Mouse (Mus musculus): ENCODE results near the gene Dgki.
"Not testable (repeated sequence)": the region's sequence is repeated elsewhere in the genome, so short reads cannot be mapped to it uniquely, and the experiment has no call there.

Dgki gene

DNA sequence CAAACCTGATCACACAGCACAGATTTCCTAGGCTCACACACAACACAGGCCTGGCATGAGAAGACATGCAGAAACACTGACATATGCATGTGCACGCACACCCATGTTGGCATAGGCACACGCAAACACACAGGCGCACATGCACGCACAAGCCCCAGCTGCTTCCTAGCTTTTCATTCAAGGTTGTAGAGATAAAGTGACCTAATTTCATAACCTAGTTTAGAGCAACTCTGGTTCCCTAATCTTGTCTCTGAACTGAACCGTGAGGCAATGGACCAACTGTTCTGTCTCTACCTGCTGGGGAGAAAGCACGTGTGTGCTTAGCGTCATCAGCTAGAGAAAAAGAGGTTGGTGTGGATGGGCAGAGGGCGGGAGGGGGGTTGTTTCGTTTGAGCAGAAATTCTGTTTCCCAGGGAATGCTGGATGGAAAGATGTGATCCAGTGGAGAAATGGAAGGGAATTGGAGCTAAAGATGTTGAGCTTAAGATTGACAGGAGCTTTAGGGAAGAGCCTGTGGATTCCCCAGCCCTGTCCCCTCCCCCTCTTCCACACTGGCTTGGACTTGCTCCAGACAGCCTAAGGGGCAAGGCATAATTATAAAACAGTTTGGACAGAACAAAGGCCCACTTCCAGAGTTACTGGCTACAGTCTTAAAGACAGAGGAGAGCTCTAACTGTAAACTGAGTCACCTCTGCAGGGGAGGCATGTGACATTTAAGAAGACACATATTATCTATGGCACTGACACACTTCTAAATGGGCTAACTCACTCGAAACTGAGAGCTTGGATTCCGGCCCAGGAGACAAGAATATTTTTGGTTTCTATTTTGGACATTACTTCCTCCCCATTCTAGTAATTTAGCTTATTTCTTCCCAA, 156.8 kb downstream of the Dgki start:
- peak; percentile 45 for DNase-seq

- no peak for DNase-seq
Measured at GRCm38 (mm10) chr6:37138816-37139215, 161.2 kb downstream of the Dgki start.

GRCm38 (mm10) chr6:37131257-37131656, 168.7 kb downstream of the Dgki start:
- DNase-seq: no peak

DNA sequence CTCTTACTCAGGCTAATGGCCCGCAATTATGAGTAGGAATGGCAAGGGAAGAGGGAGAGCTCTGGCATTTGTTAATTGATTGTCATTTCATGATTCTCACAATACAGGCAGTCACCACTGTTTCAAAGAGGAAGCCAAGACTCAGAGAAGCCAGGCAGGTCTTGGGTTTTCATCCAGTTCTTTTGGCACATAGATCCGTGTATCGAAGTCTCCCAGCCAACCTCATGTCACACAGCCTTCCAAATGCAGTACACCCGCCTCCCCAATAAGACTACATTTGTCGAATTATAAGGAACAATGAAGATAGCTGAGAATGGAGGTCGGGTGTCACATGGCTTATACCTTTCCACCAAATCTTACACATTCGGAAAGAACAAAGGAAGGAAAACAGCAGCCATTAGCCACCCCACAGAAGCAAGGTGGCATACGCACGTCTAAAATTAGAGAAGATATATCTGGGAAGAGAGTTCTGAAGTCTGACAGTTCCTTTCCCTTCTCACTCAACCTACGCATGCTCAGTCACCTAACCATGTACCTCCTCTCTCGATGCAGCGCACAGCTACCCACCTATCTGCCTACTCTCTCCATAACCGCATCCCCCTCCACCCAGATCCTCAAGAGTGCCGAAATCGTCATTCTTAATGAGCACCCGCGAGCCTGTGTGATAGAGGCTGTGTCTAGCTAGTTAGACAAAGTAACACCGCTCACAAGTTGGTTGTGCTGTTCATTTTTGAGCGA, 179.4 kb downstream of the Dgki start:
- no peak for DNase-seq

- DNase-seq: no peak
Measured at GRCm38 (mm10) chr6:37119205-37119604, 180.8 kb downstream of the Dgki start.

GRCm38 (mm10) chr6:37113048-37113447, 186.9 kb downstream of the Dgki start:
- no peak for DNase-seq

DNA sequence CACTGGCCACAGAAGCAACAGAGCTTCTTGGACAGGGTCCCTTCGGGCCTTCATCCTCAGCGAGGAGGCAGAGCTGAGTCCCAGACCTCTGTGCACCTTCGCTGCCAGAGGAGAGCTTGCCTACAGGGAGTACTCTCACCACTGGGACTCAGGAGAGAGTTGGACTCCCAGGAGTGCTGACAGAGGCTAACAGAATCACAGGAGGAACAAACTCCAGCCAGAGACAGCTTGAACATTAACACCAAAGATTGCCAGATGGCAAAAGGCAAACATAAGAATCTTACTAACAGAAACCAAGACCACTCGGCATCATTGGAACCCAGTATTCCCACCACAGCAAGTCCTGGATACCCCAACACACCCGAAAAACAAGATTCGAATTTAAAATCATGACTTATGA, 193.7 kb downstream of the Dgki start:
- DNase-seq: not testable (repeated sequence)

DNA sequence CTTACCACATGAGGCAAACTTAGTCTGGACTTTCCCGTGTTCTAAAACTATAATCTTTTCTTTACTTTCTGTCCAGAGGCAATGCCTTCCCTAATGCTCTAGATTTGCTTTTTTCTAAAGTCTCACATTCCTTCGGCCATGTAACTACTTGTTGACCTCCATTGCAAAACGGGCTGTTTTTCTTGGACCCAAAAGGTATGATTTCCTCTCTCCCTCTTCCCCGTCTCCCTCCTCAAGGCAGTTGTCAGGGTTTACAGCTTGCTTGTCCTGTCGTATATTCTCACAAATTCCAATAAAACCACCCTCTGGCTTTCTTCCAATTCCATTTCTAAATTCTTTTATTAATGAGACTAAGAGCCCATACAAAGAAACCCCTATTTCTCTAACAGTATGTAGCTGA, 199.6 kb downstream of the Dgki start:
- DNase-seq: no peak

DNA sequence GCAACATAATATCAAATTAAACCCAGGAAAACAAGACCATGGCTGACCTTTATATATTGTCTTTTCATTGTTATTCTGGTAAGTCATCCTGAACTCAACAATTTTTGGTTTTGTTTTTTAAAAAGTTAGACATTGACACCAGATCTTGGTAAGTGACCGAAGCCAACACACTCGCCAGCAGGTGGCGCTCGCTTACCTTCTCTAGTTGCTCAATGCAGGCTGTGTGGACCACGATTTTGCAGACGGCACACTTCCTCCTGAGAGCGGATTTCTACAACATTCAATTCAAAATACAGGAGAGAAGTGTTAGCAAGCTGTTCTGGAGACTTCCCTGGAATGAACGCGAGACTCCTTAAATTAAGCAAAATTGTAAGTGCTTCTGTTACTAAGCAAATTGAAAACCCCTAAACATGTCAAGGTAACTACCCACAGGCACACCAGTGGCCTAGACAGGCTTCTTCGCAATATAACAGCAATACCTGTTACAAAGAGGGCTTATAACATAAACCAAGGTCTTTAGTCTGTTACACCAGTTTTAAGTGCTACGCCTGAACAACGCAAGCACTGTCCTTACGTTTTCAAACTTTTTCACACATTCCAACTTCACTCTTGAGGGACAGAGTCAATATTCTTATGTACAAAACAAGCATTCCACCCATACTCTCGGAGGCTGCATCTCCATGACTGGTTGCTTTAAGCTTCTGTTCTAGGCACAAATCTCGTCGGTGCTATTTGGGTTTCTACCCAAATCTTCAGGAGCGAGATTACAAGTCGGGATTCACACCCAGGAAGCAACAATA, 202.4 kb downstream of the Dgki start:
- DNase-seq: peak; percentile 61

- no peak for DNase-seq
Measured at GRCm38 (mm10) chr6:37096840-37097305, 203.1 kb downstream of the Dgki start.

DNA sequence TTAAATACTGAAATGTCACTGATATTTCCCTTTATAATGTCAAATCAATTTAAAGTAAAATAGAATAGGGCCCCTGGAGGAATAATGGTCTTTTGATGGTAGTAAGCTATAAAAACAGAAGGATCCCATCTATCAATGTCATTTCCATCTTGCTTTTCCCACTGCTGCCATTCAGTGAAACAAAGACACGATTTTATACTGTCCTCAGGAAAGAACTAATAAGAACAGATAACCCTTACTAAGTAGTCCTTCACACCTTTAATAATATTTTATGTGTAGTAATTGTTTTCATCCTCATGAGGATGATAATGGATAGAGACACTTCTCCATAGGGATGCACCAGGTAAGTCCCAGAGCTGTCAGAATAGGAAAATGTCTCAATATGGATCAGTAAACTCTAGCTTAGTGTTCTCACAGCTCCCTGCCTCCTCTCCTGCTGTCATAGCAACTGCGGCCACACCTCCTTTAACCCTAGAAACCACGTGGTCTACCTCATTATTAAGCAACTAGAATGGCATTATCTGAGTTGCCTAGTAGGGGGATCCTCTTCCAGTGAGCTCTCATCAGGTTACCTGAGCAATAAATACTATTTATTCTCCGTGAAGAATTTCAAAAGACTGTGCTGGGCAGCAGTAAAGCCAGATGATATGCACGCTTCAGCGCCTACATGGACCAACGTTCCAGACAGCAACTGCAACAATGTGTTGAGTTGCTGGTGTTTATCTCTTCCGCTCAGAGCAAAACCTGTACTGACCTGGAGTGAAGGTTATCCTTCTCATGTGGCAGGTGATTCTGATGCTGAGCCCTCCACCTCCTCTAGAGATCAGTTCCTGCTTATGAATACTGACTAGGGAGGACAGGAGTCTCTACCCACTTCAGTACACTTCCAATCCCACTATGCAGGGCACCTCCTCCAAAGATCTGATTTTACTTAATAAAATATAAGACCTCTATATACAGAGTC, 210.6 kb downstream of the Dgki start:
- no peak for DNase-seq

GRCm38 (mm10) chr6:37082990-37083389, 217.0 kb downstream of the Dgki start:
- no peak for DNase-seq

GRCm38 (mm10) chr6:37072401-37073016, 227.5 kb downstream of the Dgki start:
- DNase-seq: no peak

DNA sequence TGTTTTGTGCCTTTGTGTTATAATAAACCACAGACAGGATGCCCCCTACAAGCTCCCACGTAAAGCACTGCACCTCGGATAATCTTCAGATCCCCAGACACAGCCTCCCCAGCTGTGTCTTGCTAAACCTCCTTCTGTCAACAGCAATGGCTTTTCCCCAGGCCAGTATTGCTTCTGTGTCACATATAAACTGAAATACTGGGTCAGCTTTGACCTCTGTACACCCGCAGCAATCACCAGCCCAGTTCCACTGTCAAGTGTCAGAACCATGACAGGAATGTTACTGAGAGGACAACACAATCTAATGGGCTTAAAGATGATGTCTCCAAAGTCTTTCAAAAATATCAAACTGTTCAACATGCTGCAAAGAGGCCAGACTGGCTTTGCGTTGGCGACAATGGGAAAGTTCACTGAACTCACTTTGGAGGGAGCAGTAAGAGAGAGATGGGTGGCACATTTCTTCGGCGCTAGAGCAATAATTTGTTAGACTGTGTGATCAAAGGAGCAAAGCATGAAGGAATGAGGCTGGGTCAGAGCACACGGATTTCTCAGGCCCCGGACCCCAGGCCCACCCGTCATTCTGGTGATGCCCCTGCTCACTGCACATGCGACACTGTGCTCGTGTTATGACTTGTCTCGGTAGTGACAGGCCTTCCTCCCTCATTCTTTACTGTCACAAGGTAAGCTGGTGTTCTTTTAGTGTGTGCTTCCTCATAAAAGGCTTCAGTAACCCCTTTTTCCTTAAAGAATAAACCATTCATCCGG, 230.0 kb downstream of the Dgki start:
- no peak for DNase-seq

DNA sequence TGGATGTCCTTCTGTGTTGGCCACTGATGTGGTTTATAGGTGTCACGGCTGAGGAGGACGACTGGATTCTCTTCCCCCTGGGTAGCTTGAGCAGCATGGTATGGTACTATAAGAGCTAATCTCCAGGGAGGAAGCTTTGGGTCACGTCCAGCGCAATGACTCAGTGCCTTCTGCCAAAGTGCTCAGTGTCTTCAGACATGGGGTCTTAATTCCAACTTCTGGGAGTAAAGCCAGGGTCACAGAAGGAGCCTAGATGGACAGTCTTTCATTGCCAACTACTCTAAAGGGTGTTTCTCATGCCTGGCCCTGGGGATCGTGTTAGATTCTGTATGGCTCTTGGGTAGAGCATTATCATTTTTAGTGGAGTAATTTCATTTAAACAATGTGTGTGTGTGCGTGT, 231.2 kb downstream of the Dgki start:
- peak; percentile 53 for DNase-seq

DNA sequence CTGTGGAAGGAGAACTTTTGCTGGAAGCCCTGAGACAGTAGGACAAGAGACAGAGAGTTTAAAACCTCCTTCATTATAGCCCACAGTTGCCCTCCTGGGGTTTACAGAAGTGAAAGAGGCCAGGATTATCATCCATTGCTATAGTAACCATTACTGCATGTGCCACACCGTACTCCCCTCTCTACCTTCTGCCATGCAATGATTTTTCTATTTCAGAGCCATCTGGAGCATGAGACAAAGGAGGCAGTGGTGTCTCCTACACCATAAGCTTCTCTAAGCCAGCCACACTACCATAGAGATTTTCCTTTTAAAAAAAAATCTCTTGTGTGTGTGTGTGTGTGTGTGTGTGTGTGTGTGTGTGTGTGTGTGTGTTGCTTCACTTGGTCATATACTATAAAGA, 232.6 kb downstream of the Dgki start:
- no peak for DNase-seq

DNA sequence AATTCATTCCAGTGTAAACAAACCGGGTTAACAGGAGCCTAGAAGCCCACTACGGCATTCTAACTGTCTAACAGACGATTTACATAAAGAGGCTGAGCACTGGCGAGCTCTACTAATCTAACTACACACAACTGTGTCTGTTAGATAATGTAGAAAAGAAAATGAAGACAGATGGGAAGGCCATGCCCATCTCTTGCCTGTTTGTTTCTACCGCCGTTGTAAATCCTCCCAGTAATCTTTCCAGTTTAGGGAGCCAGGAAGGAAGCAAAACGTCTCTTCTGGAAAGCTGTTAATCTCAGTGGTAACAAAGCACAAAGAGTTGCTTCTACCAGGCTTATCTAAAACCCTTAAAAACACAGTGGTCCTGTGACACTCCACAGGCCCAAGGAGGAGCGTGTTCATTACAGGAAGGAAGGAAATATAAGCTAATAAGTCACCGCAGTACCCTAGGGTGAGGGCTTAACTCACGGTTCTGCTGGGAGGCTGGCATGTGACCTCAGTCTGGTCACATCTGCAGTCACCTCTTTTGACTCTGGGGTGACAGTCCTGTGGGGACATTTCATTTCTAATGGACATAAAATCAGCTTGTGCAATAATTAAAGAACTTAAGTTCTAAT, 235.7 kb downstream of the Dgki start:
- DNase-seq: no peak

GRCm38 (mm10) chr6:37063266-37063665, 236.7 kb downstream of the Dgki start:
- DNase-seq: no peak

GRCm38 (mm10) chr6:37060114-37060513, 239.9 kb downstream of the Dgki start:
- DNase-seq: no peak

- no peak for DNase-seq
Measured at GRCm38 (mm10) chr6:37057957-37058356, 242.0 kb downstream of the Dgki start.
